Mouse (Mus musculus): ENCODE data around the gene Pde6d.
A peak's percentile ranks its signal among the peaks of the same experiment; 100 is the strongest.

DNA sequence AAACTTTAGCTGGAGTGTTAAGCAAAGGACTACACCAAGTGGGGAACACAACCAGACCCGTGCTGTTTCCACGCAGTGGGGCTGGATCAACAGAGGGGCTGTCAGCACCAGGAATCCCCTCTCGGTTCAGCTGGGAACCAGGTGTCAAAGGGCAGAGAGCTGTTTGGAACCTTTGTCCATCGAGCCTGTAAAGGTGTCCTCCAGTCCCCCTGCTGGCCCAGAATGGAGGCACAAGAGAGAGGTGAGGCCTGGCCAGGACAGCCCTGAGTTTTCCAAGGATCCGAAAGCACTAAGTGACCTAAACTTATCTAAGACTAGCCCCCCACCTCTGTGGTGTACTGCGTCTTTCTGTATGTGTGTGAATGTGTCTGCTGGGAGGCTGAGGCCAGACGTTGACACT is 62.1 kb downstream of the Pde6d start:
- TF ChIP-seq CTCF (IDR thresholded peaks at IDR 0.05; ENCODE audit: control insufficient read depth, insufficient read depth, low read length) (peak; percentile 59), POLR2A (IDR thresholded peaks at IDR 0.05; ENCODE audit: borderline replicate concordance, control insufficient read depth, low read depth, low read length) (no peak)
